Mouse (Mus musculus) frontal cortex, adult 2 months (tissue): Measurements from ENCODE around the gene Mst1. TPM values are rescaled to one million over a fixed set of nuclear protein-coding genes. Genes with fewer than 3 reads are reported as not detected.

Source experiments
- DNase-seq, 2 experiments: peaks; one replicate each; pipeline ENCODE4 v3.0.0; 2022; ENCODE audit warnings: low spot score in 1 of 2; ENCODE audit errors: extremely low spot score in 1 of 2
- polyA plus RNA-seq: library from polyadenylated mRNA; depleted of rRNA; stranded (reverse); fragments of >200 nt; gene quantifications from 2 replicates; pipeline ENCODE4 v1.2.3, GENCODE M21; 2012

Gene Mst1
- polyA plus RNA-seq, 1 experiment: 0.04 TPM

DNA sequence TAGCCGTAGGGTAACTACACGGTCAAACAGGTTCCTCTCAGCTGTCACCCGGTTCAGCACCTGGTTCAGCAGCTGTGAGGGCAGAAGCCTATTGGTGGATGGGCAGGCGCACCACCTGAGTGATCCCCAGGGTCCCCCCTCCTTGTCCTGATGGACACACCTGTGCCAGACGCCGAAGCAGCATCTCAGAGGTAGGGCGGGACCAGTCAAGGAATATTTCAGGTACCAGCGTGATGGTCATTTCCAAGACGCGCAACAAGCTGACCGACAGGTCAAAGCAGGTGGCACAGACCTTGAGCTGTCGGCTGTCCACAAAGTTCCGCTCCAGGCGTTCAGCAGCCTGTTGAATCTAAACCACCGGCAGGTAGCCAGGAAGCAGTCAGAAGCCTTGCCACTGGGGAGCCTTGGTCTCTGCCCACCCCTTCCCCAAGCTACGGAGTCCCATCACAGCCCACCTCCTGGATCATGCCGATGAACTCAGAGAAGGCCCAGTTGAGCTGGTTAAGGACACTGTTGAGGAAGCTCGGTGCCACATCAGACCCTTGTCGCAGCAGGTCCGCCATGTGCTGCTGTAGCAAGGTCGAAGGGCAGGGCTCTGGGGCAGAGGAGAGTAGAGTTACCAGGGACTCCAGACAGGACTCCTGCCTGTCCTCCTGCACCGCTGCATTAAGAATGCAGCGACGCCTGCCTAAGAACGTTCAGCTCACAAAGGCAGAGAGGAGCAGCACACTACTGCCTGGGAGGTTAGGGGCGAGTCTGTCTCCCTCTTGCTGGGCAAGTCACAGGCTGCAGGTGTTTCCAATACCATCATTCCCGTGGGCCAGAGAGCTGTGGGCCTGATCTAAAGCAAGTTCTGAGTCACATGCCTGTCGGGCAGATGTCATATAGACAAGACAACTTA, 23.6 kb upstream of the Mst1 start:
- no peak for DNase-seq

DNA sequence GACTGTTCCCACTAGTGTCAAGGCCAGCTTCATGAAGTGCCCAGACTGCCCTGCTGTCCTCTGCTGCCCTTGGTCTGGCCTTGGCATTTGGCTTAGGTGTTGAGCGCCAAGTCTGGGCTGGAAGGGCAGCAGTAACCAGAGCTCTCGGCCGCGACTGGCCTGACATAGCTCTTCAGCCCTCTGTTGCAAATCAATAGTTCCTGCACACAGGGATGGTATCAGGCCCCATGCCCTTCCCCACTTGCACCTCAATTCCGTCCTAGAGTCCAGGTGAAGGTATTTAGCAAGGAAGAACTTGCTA, 23.0 kb upstream of the Mst1 start:
- DNase-seq: no peak

DNA sequence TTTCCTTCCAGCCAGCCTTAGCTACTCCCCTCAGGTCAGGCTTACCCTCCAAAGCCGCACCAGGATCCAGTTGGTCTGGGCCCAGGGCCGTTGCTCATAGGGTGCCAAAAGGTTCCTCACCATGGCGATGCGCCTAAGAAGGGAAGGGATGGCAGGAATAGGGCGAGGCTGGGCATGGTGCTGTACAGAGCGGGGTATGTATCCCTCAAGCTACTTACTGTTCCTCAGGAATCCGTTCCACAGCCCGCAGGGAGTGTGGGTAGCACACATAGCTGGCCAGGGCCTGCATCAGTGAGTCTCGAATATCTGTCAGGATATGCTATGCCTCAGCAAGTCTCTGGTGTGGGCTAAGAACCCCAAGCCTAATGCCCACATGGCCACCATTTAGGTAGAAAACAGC, 21.9 kb upstream of the Mst1 start:
- DNase-seq: no peak

DNA sequence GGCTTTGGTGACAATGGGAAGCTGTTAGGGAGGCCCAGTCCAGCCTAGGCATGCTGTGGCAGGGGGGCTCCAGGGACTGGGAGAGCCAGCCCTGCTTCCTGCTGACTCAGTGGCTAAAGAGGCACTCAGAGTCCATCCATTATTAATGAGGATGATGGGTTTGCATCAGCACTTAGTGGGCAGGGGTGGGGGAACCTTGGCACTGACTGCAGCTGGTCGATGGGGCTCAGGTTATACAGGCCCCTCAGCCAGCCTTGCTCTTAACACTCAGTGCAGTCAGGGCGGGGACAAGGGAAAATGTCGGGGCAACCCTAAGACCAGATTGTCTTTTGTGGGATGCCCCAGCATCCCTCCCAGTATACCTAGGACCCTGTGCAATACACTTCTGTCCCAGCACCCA, 18.1 kb upstream of the Mst1 start:
- DNase-seq: no peak

DNA sequence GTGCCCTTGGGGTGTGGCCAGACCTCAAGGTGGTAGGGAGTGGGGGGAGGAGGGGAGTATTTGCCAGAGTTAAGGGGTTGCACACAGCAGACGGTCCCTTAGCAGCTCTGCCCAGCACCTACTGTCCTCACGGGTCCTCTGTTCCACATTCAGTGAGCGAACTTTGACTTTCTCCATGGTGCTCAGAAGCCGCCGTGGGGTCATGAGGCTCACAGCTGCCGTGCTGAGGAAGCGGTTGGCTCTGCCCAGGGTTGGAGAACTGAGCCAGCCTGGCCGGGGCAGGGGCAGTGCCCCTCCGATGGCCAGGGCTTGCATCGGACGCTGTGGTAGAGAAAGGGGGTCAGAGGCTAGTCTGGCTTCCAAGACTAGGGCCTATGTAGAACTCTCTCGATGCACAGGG, 16.9 kb upstream of the Mst1 start:
- no peak for DNase-seq

DNA sequence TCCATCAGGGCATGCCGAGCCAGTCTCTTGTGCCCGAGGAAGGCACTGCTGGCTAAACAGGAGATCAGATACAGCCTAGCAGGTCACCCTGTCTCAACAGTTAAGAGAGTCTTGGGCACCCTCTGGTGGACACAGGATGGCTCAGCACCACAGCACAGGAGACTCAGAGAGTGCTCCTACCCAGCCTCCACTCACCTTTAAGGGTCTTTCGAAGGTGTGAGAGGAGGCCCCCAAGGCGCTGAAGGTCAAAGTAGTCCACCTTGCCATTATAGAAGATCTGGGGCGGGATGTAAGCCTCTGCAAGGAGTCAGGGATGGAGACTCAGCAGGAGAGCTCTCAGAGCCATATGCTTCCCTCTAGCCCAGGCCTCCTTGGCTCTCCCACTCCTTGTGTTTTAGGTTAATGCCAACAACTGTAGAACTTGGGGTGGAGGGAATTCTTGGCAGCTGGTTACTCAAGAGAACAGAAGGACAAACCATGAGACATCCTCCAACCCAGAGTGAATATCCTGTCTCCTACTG, 14.7 kb upstream of the Mst1 start:
- peak in 1 of 2 experiments; percentile 84 for DNase-seq

DNA sequence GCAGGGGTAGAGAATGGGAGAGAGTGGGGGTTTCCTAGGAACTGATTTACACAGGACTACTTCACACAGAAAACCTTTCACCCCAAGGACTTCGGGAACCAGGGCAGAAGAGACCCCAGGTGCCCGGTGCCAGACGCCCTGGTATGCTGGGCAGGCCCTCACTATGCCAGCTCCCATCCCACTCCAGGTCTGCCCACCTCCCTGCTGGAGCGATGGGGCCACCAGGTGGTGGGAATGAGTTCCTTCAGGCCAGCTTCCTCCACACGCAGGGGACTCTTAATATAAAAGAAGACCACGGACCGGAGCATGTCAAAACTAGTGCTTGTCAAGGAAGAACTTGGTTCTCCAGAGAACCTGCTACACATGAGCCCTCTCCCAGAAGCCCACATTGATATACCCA, 13.0 kb upstream of the Mst1 start:
- DNase-seq: no peak

DNA sequence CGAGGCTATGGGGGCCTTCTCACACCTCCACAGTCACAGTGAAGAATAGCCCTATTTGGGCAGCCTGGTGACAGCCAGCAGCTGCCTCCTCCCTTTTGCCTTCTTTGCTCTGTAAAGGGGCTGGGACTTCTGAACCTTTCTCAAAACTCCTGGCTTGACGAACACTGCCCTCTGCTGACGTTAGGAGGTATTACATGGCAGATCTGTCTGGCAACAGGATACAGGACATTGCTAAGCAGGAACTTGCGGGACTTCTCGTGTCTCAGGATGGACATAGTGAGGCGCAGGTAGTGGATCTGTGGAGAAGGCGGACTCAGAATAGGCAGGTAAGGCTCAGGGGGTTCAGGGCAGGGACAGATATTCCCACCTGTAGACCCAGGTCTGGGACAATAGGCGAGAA, 12.3 kb upstream of the Mst1 start:
- peak in 1 of 2 experiments; percentile 94 for DNase-seq

DNA sequence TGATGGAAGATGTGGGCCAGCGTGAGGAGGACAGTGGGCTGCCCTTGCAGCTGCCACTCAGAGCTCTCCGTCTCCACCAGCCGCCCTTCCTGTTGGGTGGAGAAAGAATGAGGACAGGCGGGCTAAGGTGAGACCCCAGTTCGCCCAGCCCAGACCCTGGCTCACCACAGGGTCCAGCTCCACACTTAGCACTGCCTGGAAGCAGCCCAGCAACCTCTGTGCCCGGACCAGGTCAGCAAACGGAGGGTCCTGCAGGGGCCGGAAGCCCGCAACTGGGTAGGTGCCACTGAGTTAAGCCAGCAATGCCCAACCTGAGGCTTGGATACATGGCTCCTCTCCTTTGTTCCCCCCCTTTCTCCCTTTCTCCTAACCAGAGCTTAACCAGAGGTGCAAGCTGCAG, 11.2 kb upstream of the Mst1 start:
- no peak for DNase-seq

DNA sequence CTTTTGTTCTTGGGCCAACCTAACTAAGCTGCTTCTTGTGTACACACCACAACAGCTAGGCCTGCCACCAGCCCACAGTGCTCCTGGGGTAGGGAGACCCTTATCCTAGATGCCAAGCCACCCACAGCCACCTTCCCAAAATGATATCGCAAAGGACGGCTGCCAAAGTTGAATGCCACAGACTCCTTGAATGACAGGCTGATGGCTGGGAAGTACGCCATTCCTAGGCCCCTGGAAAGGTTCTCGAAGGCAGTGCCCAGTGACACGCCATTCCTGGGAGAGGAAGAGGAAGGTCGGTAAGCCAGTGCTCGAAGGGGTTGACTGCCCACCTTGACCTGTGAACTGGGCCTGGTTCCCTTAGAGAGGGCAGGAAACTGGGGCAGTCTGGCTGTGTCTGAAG, 10.7 kb upstream of the Mst1 start:
- no peak for DNase-seq

DNA sequence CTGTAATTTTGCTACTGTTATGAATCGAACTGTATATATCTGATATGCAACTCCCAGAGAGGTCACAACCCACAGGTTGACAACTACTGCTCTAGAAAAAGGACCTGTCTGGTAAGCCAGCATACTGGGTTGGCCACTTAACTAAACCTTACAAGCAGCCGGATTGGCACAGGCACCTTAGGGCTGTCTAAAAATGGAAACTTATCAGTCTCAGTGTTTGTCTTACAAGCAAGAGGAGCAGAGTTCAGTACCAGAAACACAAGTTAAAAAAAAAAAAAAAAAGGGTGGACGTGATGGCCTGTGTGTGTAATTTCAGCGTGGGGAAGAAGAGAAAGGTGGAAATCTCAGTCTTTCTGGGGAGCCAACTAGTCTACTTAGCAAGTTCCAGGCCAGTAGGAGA, 8.4 kb upstream of the Mst1 start:
- DNase-seq: no peak

DNA sequence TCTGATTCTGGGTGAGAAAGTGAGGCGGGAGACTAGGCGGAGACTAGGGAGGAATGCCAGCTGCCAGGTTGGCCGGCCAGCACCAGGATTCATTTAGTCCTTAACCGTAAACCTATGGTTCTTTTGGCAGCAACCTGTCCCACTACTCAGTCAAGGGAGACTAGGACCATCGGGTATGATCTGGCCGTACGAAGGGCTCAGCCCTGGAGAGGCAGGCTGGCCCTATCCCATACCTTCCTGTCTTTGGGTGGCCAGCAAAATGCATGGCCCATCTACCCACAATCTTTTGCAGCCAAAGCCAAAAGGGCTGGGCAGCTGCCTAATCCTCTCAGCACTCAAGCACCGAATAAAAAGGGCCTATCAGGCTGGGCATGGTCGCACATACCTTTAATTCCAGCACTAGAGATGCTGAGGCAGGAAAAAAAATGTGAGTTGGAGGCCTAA, 7.7 kb upstream of the Mst1 start:
- DNase-seq: no peak

DNA sequence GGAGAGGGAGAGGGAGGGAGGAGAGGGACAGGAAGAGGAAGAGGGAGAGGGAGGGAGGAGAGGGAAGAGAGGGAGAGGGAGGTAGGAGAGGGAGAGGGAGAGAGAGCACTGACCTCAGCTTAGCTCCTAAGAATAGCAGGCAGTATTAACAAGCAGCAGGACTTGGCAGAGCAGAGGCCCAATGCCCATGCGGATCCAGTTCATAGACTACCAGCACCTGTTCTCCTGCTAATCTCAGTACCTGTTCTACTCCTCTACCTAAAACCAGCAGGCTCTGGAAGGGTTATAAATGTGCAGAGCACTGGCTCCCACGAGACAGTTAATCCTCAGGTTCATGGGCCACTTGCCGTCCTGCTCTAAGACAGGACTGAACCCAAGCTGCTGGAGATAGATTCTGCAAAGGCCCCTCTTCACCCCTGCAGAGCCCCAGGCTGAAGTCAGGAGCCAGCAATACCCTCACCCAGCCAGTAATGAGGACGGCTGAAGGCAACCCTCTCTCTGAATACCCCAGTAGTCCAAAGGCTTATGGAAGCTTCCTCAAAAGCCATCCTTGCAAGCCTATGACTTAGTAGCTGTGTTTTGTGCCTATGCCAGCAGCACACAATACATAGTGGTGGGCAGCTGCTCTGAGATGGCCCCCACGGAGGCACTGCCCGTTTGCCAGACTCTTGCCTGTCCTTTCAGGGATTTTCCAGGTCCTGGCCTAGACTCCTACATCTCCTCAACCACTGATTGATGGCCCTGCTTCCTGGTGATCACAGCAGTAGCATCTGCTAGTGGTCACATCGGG, 6.9 kb upstream of the Mst1 start:
- no peak for DNase-seq

DNA sequence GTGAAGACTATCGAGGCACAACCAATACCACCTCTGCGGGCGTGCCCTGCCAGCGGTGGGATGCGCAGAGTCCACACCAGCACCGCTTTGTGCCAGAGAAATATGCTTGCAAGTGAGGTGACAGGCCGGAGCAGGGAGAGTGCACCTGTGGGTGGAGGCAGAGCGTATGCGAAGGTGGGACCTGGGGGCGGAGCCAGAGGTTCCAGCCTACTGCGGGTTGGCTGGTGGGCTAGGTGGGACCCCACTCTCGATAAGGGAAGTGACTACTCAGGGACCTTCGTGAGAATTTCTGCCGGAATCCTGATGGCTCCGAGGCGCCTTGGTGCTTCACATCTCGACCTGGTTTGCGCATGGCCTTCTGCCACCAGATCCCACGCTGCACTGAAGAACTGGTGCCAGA, 2.3 kb downstream of the Mst1 start:
- no peak for DNase-seq

DNA sequence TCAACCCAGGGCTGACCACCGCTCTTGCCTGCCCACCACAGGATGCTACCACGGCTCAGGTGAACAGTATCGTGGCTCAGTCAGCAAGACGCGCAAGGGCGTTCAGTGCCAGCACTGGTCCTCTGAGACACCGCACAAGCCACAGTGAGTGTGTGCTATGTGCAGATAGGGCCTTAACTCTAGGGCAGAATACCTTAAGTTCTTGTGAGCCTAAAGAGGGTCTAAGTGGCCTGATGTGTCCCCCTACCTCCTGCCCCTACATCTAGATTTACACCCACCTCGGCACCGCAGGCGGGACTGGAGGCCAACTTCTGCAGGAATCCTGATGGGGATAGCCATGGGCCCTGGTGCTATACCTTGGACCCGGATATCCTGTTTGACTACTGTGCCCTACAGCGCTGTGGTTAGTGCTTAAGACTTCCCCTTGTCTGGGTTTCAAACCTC, 2.8 kb downstream of the Mst1 start, which contains the start of gene Rnf123:
Rnf123 (minus strand) TSS at position 359 of the 444 bp plus-strand sequence.
- no peak for DNase-seq

DNA sequence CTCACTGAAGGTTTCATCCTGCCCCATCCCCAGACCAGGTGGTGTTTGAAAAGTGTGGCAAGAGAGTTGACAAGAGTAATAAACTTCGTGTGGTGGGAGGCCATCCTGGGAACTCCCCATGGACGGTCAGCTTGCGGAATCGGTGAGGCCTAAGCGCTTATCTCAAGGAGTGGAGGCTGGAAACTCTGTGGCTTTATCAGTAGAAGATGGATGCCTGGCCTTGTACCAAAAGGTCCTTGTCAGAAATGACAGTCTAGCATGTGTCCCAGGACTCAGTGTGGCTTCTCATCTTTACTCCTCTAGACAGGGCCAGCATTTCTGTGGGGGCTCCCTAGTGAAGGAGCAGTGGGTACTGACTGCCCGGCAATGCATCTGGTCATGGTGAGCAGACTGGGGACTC, 3.3 kb downstream of the Mst1 start:
- DNase-seq: no peak

DNA sequence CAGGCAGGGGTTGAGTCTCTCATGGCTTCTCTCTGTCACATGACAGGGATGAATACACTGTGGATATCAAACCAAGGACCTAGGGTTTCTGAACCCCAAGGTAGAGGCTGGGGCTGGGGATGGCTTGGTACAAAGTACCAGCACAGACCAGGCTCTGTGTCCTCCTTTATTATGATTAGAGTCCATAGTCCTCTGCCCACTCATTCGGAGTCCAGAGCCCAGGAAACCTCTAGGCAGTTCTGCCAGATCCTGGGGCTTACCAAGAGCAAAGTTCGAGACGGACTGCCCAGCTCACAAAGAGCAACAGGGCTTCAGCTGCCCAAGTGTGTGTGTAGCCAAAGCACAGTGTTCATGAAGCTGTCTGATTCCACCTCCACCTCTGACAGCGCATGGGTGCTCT, 5.0 kb downstream of the Mst1 start:
- DNase-seq: no peak

DNA sequence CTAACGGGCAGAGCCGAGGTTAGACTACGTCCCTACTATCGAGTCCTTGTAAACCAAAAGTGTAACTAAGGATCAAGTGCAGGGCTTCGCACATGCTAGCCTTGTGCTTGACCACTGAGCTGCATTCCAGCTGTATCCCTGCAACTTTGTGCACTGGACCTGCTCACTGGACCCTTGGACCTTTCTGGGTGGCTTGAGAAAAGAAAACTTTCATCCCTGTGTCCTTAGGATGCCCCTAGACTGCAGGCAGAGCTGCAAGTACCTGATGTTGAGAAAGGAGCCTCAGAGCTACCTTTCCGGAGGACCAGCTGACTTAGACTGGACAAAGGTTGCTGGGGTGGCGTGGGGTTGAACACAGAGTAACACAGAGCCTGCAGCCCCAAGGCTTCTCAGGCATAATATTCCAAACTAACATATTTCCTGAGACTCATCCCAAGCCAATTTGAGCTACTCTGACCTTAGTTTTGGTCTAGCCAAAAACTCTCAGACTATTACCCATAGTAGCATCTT, 10.4 kb downstream of the Mst1 start:
- no peak for DNase-seq

DNA sequence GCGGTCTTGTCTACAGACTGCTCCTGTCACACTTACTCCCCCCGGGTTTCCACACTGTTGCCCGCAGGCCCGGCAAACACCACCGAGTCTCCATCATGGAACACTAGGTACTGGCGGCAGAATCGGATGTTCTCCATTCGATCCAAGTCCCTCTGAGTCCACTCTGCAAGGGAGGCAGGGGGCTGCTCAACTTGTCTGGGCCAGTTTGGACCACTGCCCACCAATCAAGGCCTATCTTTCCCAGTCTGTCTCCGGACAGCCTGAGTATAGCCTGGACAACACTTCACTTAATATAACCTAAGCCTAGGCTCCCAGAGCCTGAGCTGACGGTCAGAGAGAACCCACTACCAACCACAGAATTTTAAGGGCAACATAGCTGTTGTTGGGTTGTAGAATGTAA, 13.3 kb downstream of the Mst1 start:
- DNase-seq: no peak

DNA sequence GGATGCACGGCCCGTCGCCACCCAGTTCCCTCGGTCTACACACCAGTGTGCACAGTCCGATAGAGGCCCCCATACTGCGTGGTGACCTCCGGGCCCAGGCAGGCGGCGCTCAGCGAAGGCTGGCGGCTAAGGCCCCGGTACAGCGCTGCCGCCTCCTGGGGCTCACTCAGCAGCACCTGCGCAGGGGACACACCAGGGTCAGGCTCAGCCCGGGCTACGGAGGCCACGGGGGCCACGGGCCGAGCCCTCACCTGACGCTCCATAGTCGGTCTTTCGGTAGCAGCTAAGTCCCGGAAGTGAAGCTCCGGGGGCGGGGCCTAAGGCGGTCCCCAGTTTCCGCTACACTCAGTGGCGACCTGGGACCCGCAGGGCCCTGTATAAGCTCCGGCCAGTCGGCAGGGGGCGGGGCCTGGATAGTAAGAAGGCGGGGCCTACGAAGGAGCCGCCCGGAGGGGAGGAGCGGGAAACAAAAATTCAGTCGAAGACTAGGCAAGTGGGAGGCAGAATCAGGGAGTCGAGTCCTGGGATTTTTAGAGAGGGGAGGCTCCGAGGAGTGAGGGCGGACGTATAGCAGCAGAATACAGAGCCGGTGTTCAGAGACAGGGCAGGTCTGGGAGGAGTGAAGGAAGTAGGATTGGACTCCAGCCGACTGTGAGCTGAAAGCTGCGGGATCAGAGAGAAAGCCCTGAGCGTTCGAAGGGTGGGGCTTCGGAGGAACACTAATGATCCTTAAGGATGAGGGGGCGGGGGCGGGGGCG, 14.1 kb downstream of the Mst1 start, which contains the start of gene Apeh:
Apeh (minus strand) TSS at position 423 of the 758 bp plus-strand sequence.
- DNase-seq: peak; percentile 79 to 89

DNA sequence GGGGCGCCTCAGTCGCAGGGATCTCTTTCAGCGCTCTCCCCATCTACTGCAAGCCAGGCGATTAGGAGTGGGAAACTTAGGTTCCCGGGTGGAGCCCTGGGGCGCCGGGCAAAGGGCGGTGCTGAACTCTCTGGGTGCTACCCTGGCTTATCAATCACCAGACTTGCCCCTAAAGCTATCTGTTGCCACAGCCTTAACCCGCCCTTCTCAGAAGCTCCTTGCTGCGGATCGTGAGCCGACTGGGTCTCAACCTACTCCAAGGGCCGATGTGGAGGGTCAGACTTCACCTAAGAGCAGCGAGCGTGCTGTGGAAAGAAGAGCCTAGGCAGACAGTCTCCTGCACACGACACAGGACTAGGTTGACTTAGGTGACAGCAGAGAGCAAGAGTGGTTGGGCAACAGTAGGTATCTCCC, 14.8 kb downstream of the Mst1 start:
- DNase-seq: no peak
